Mouse (Mus musculus): ENCODE data around the gene Fgfr3.

GRCm38 (mm10) chr5:33683897-33684652, 37.4 kb upstream of the Fgfr3 start:
- TF ChIP-seq MYOG (IDR thresholded peaks at IDR 0.05; ENCODE audit: control insufficient read depth in 1 of 3, insufficient read depth in 1 of 3, insufficient read length in 2 of 3, low read depth in 2 of 3), result no peak
- no peak for TF ChIP-seq POLR2A (IDR thresholded peaks at IDR 0.05; ENCODE audit: insufficient read length, low read depth)
- no peak for TF ChIP-seq MAX (IDR thresholded peaks at IDR 0.05; ENCODE audit: low read depth)
- TF ChIP-seq E2F4 (IDR thresholded peaks at IDR 0.05; ENCODE audit: insufficient read depth), result no peak
- no peak for TF ChIP-seq USF1 (IDR thresholded peaks at IDR 0.05; ENCODE audit: low read depth)
- no peak for TF ChIP-seq MYOD1 (IDR thresholded peaks at IDR 0.05; ENCODE audit: control insufficient read depth in 1 of 3, insufficient read length in 2 of 3, low read depth in 2 of 3)
- TF ChIP-seq POLR2AphosphoS2 (IDR thresholded peaks at IDR 0.05; ENCODE audit: insufficient read length, low read depth), result no peak
- no peak for TF ChIP-seq CEBPB (IDR thresholded peaks at IDR 0.05; ENCODE audit: insufficient read depth, poor library complexity, severe bottlenecking)
- TF ChIP-seq TCF12 (IDR thresholded peaks at IDR 0.05; ENCODE audit: insufficient read depth, poor library complexity, severe bottlenecking), result no peak
- no peak for TF ChIP-seq REST (IDR thresholded peaks at IDR 0.05; ENCODE audit: insufficient read depth, insufficient read length)
- no peak for TF ChIP-seq SRF (IDR thresholded peaks at IDR 0.05; ENCODE audit: control insufficient read depth, insufficient read length, low read depth)
- no peak for TF ChIP-seq TCF3 (IDR thresholded peaks at IDR 0.05; ENCODE audit: insufficient read length, low read depth)

All from myocyte (in vitro differentiated cells).